Comparison of ENCODE assay signal across 15 mouse cellular contexts in genomic region chr9:29928796-29929195, GRCm38 (mm10). TPM values are rescaled to one million over a fixed set of nuclear protein-coding genes. Genes with fewer than 3 reads are reported as not detected.
"Had no signal": no experiment of that assay in that cellular context is flagged by ENCODE, and none has a peak within 500 bp of the region (broad histone marks: within the 10 kb centered on the region; RNA-seq: fewer than 3 reads in every experiment).

No protein-coding gene starts in this region.

- H3K27ac ChIP-seq: lung, embryonic 15.5 days; macrophage; midbrain, embryonic 13.5 days; midbrain, embryonic 15.5 days; neural tube, embryonic 12.5 days; stomach, embryonic 15.5 days; stomach, postnatal 0 days had no signal

- H3K36me3 ChIP-seq: lung, embryonic 15.5 days; midbrain, embryonic 13.5 days; midbrain, embryonic 15.5 days; neural tube, embryonic 12.5 days; stomach, embryonic 15.5 days had no signal

- H3K4me3 ChIP-seq: lung, embryonic 15.5 days; megakaryocyte, embryonic 14.5 days; midbrain, embryonic 13.5 days; midbrain, embryonic 15.5 days; neural tube, embryonic 12.5 days; stomach, embryonic 15.5 days had no signal

- H3K4me1 ChIP-seq: lung, embryonic 15.5 days; megakaryocyte, embryonic 14.5 days; neural tube, embryonic 12.5 days; stomach, embryonic 15.5 days had no signal

- H3K27me3 ChIP-seq: lung, embryonic 15.5 days; megakaryocyte, embryonic 14.5 days; midbrain, embryonic 15.5 days; neural tube, embryonic 12.5 days; stomach, embryonic 15.5 days had no signal

- DNase-seq: lung, adult 2 months; lung, postnatal 14 days; lung, postnatal 36 days; right cerebral cortex, postnatal 14 days; thymus, adult 2 months; thymus, postnatal 25 days; thymus, postnatal 4 days had no signal

RNA-seq across cellular contexts. Expression of gene Ntm, which starts 34.1 kb away (rescaled TPM):
- polyA plus RNA-seq: macrophage had no signal
